Mouse (Mus musculus) E14TG2a.4 (cell line): ENCODE measurements around the gene Mtmr3.

ENCODE experiments used
- CTCF ChIP-seq: conservative IDR thresholded peaks from 2 replicates; pipeline ENCODE4 v1.5.1; 2014; ENCODE audit warnings: low read length
- NANOG ChIP-seq: IDR thresholded peaks from 2 replicates; pipeline ENCODE4 v1.6.1; 2014; ENCODE audit warnings: borderline replicate concordance, low read length, mixed read lengths
- POU5F1 ChIP-seq: IDR thresholded peaks from 2 replicates; pipeline ENCODE4 v1.6.1; 2014; ENCODE audit warnings: low read length, borderline replicate concordance

DNA sequence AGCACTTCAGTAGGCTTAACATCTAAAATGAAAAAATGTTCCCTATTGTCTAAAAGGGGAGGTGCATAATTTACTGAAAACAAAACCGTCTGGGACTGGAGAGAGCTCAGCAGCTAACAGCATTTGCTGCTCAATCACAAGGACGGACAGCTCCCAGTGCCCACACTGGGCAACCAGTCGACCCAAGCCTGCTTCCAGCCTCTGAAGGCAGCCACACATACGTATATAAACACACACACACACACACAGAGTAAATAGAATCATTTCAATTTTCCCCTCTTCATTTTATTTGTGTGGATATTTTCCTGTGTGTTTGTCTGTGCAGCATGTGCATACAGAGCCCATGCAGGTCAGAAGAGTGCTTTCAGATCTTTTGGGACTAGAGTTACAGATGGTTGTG, 49.3 kb downstream of the Mtmr3 start:
- TF ChIP-seq CTCF: no peak
- TF ChIP-seq POU5F1: no peak
- TF ChIP-seq NANOG: no peak
